Comparison of ENCODE assay signal across 8 mouse cellular contexts in the genomic region with DNA sequence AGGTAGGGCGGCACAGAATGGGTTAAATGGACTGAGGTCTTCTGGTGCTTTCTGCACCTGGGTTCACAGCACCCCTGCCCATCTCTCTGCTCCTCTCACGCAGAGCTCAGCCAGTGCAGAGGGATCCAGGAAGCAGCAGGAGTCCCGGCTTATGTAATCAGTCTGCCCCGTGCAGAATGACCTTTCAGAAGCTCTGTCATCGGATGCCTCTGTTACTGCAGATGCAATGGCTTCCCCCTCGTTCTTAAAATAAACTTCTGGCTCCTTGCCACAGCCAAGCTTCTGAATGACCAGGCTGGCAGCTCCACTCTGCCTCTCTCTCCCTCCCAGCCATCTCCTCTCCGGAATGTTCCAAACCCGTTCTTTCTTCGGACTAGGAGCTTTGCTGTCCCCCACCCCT.
DNase-seq lines count a peak whose midpoint lies in the region; ATAC-seq lines count a peak whose summit lies in the region.

No protein-coding gene starts in this region.

- H3K27ac ChIP-seq in hindbrain, embryonic 15.5 days (replicated peaks) = peak overlapping the region; percentile 17; the same call in 1 of the 2 replicates

- peak; percentile 92 to 96 for DNase-seq in adrenal gland, adult (ENCODE audit: inconsistent age in 2 of 2, low spot score in 1 of 2)
- peak; percentile 72 to 77 for DNase-seq in cerebellum, postnatal 36 days
- DNase-seq in gastrocnemius, postnatal 14 days = peak; percentile 50
- peak; percentile 55 for DNase-seq in left cerebral cortex, adult 11 months (ENCODE audit: low spot score)
- DNase-seq in lung, postnatal 25 days (ENCODE audit: low spot score) = peak; percentile 83
- peak; percentile 68 for DNase-seq in right cerebral cortex, postnatal 25 days

- no peak overlapping the region for H3K4me3 ChIP-seq in hindbrain, embryonic 15.5 days

- no peaks in the 10 kb centered on the region for H3K36me3 ChIP-seq in hindbrain, embryonic 15.5 days

- H3K4me2 ChIP-seq in hindbrain, embryonic 15.5 days = no peak overlapping the region

- WGBS in hindbrain, embryonic 15.5 days = 20% methylated on average over 9 of the region's 9 CpGs

- intact Hi-C loops in gastrocnemius, postnatal 14 days (cut with DNase I; ENCODE audit: low total_unique reads) = no loop called here

- no peak overlapping the region for H3K9ac ChIP-seq in hindbrain, embryonic 15.5 days

- H3K27me3 ChIP-seq in hindbrain, embryonic 15.5 days = no peaks in the 10 kb centered on the region

- H3K4me1 ChIP-seq in hindbrain, embryonic 15.5 days (replicated peaks) = peaks cover 76% of the 10 kb centered on the region

- no peaks in the 10 kb centered on the region for H3K9me3 ChIP-seq in hindbrain, embryonic 15.5 days

- ATAC-seq in hindbrain, embryonic 15.5 days (ENCODE audit: low FRiP score, low read depth) = peak; percentile 20; the same call in 1 of the 2 replicates
- ATAC-seq in erythroblast, adult 5-6 weeks (replicated peaks; ENCODE audit: low FRiP score, poor library complexity, severe bottlenecking) = no peak
